Mouse (Mus musculus) thymus, postnatal 4 days (tissue): ENCODE results near the gene Zbtb38.

Experiments
- DNase-seq: peaks from one replicate; pipeline ENCODE4 v3.0.0; 2021

The Zbtb38 gene

GRCm38 (mm10) chr9:96713472-96714390 lies 38.9 kb downstream of the Zbtb38 start:
- DNase-seq, result no peak

- peak; percentile 63 for DNase-seq
Measured at GRCm38 (mm10) chr9:96712758-96713471, 39.7 kb downstream of the Zbtb38 start.

GRCm38 (mm10) chr9:96712045-96712444 lies 40.6 kb downstream of the Zbtb38 start:
- no peak for DNase-seq

- no peak for DNase-seq
Measured at GRCm38 (mm10) chr9:96710241-96710946, 42.2 kb downstream of the Zbtb38 start.

- DNase-seq, result no peak
Measured at GRCm38 (mm10) chr9:96708905-96709304, 43.7 kb downstream of the Zbtb38 start.

- no peak for DNase-seq
Measured at GRCm38 (mm10) chr9:96707964-96708363, 44.7 kb downstream of the Zbtb38 start.

GRCm38 (mm10) chr9:96705576-96706285 lies 46.9 kb downstream of the Zbtb38 start:
- peak; percentile 77 for DNase-seq

- peak; percentile 45 for DNase-seq
Measured at GRCm38 (mm10) chr9:96704935-96705334, 47.7 kb downstream of the Zbtb38 start.

GRCm38 (mm10) chr9:96701891-96702290 lies 50.7 kb downstream of the Zbtb38 start:
- no peak for DNase-seq

GRCm38 (mm10) chr9:96699276-96700035 lies 53.2 kb downstream of the Zbtb38 start:
- DNase-seq, result no peak

- no peak for DNase-seq
Measured at GRCm38 (mm10) chr9:96696788-96697492, 55.7 kb downstream of the Zbtb38 start.

- peak; percentile 58 for DNase-seq
Measured at GRCm38 (mm10) chr9:96696141-96696561, 56.5 kb downstream of the Zbtb38 start.

- DNase-seq, result no peak
Measured at GRCm38 (mm10) chr9:96690461-96690863, 62.2 kb downstream of the Zbtb38 start.

- DNase-seq, result no peak
Measured at GRCm38 (mm10) chr9:96689076-96689475, 63.6 kb downstream of the Zbtb38 start.

- no peak for DNase-seq
Measured at GRCm38 (mm10) chr9:96688194-96688875, 64.3 kb downstream of the Zbtb38 start.

GRCm38 (mm10) chr9:96687591-96688186 lies 64.9 kb downstream of the Zbtb38 start:
- no peak for DNase-seq

GRCm38 (mm10) chr9:96685600-96686084 lies 67.0 kb downstream of the Zbtb38 start:
- no peak for DNase-seq

- DNase-seq, result no peak
Measured at GRCm38 (mm10) chr9:96684866-96685599, 67.6 kb downstream of the Zbtb38 start.

GRCm38 (mm10) chr9:96684165-96684792 lies 68.4 kb downstream of the Zbtb38 start:
- DNase-seq, result no peak
